Mouse (Mus musculus) liver, embryonic 14.5 days (tissue): ENCODE data around the gene Apoe.

Source experiments
- CTCF ChIP-seq: IDR thresholded peaks from 2 replicates; pipeline ENCODE4 v1.5.1; 2016; ENCODE audit warnings: antibody characterized with exemption, low read depth, control low read depth
- EP300 ChIP-seq: IDR thresholded peaks from 2 replicates; pipeline ENCODE4 v1.6.1; 2016; ENCODE audit warnings: antibody characterized with exemption, low read depth

- TF ChIP-seq CTCF (peak; percentile 62), EP300 (peak; percentile 72)
Measured at GRCm38 (mm10) chr7:19664955-19665841, 33.8 kb downstream of the Apoe start, which contains the start of gene Clptm1.
